Mouse (Mus musculus) lung, postnatal 25 days (tissue): ENCODE data around the gene Lrrc26.

ENCODE experiments used
- DNase-seq: peaks from one replicate; pipeline ENCODE4 v3.0.0; 2022; ENCODE audit warnings: low spot score

Gene Lrrc26

DNA sequence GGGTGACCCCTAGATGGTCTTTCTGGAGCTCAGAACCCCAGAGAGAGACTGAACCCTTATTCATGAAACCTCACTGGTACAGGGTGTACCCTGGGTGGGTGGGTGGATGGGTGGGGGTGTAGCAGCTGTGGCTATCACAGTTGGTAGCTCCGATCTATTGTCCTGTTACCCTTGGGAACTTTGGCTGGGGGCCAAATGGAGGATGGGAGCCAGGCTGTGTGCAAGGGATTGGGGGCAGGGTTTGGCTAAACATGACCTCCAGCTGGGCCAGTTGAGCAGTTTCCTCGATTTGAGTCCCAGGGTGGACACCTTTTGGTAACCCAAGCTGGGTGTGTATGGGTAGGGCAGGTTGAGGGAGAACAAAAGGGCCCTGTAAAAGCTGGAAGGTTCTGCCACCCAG is 23.0 kb upstream of the Lrrc26 start:
- DNase-seq: no peak

DNA sequence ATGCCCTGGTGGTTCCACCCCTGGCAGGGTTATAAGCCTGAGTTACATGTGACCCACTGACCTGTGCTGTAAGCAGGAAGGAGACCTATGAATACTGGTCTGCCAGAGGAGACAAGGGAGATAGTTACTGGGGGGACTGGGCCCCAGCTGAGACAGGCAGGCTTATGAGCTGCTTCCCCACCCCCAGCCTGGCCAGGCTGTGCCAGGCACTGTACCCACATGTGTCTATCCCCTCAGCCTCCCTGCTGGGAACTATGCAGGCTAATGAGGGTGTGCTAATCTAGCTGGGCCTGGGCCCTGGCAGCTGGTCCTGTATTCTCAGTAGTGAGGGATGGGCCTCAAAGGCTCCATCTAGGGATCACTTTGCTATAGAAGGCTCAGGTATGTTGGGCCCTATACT is 22.5 kb upstream of the Lrrc26 start:
- no peak for DNase-seq

DNA sequence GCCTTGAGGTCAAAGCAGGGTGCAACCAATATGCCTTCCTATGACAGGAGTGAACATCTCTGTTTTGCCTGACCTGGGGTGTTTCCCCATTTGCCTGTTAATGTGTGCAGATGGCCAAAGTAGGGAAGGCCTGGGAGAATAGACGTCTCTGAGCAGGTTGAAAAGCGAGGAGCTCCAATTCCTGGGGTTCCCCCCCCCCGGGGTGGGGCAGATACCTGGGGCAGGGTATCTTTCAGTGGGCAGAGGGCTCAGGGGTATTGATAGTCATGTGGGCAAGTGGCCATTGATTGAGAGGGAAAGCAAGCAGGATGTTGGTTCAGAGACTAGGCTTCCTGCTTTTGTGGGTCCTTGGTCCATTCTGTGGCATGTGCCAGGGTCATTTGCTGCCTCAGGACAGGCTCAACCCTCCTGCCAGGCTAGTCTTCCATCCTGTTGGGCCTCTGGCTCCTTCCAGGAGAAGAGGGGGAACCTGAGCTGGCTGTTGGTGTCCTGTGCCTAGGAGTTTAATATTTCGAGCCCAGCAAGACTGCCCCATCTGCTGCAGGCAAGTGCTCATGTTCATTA is 21.9 kb upstream of the Lrrc26 start:
- no peak for DNase-seq

DNA sequence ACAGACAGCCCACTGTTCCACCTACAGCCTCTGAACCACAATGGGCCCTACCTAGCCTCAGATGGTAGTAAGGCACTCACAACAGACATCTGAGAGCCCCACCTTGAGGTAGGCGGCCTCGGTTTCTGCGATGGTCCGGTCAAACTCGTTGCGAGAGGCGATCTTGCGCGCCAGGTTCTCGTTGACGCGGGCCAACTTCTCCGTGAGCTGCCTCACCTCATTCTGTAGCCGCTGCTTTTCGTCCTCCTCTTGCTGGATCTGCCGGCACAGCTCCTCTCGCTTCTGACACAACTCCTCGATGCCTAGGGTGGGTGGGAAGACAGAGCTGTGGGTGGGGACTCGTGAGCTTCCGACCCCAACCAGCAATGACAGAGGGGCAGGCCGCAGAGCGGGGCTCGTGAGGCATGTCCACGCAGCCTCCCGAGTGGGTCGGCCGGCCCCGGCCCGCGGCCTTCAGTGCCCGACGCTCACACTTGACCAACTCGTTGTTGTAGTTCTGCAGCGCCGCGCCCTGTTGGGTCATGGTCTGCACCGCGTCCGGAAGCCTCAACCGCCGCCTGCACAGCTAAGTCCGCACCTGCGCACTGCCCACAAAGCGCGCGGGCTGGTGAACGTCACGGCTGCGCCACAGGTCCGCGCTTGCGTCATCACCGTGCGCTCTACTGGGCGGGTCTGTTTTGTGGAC is 17.7 kb upstream of the Lrrc26 start, which contains the start of the genes Ssna1 and Anapc2:
Gene Ssna1, minus strand, starts transcription at position 612 of the 685 bp plus-strand sequence.
Gene Anapc2, plus strand, starts transcription at position 652 of the 685 bp plus-strand sequence.
- DNase-seq: peak; percentile 97

DNA sequence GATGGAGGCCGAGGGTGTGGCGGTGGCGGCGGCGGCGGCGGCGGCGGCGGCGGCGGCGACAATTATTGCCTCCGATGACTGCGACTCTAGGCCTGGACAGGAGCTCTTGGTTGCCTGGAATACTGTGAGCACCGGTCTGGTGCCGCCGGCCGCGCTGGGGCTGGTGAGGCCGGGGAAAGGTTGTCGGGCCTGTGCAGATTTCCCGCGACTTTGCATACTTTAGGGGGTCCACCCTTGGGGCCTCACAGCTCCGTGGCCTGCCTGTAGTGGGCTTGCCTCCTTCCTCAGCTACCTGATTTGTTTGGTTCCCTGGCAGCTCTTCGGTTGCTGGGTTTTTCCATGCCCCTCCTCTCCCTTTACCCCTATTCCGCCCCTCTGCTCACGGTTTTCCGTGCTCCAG is 17.2 kb upstream of the Lrrc26 start:
- no peak for DNase-seq

DNA sequence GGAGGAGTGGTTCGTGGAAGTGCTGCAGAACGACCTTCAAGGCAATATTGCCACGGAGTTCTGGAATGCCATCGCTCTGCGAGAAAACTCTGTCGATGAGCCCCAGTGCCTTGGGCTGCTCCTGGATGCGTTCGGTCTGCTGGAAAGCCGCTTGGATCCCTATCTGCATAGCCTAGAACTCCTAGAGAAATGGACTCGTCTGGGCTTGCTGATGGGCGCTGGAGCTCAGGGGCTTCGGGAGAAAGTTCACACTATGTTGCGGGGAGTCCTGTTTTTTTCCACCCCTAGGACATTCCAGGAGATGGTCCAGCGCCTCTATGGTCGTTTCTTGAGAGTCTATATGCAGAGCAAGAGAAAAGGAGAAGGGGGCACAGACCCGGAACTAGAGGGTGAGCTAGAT is 16.7 kb upstream of the Lrrc26 start:
- no peak for DNase-seq

DNA sequence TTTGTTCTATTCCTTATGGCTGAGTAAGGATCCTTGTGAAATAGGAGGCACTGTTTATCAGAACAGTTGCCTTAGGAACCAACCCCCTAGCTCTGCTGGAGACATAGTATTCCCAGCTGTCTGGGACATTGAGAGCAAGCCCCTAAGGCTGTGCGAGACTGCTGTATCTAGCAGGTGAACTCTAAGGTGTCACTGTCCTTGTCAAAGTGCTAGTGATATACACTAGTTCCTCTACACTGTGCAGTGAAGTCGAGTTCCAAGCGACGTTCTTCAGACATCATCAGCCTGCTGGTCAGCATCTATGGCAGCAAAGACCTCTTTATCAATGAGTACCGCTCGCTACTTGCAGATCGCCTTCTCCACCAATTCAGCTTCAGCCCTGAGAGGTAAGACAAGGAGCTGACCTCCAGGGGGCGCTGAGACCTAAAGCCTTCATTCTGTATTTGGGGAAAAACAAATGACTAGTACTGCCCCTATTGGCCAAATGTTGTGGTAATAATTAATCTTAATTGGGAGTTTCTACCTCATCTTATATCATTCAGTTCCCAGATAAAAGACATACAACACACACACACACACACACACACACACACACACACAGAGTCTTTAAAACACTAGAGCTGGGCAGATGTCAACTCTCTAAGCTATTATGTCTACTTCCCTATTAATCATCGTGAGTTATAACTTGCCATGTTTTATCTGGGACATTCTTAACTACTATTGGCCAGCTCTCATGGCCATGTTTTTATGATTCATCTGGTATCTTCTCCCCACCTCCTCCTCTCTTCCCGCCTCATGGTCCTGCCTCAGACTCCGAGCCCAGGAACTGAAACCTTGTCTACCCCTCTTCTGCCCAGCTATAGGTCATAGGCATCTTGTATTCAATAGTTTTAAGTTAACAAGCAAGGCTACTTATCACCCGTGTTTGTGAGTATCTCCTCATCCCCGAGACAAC is 10.5 kb upstream of the Lrrc26 start:
- DNase-seq: peak; percentile 88

DNA sequence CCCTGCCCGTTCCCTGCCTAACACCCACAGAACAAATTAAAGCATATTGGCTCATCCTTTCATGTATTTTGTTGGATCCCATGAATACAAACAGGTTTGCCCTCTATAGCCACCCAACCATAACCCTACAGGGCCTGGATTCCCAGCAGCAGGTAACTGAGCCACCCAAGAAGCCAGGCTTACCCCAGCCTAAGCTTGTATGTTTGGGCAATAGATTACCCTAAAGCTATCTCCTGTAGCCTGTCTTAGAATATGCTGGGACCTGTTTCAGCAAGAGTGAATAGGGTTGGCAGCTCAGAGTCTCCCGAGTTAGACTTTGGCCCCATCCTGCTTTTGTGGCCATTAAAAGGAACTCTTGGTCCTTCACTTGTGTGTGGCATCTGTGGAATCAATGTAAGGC is 4.2 kb upstream of the Lrrc26 start:
- no peak for DNase-seq

DNA sequence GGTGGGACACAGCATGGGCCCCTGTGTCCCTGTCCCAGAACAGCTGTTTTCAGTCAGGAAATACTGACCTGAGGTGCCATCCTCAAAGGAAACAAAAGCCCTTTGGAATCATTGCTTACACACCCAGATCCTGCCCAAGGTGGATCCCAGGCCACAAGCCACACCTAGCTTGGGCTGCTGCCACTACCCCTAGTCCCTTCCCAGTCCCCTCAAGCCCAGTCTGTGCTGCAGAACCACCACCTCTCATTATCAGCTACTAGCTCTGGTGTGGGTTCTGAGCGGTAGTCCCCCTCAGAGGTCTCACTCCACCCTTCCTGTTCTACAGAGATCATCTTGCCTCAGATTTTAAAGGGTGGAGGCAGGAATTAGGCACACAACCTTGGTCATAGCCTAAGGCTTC is 3.4 kb upstream of the Lrrc26 start:
- DNase-seq: no peak

DNA sequence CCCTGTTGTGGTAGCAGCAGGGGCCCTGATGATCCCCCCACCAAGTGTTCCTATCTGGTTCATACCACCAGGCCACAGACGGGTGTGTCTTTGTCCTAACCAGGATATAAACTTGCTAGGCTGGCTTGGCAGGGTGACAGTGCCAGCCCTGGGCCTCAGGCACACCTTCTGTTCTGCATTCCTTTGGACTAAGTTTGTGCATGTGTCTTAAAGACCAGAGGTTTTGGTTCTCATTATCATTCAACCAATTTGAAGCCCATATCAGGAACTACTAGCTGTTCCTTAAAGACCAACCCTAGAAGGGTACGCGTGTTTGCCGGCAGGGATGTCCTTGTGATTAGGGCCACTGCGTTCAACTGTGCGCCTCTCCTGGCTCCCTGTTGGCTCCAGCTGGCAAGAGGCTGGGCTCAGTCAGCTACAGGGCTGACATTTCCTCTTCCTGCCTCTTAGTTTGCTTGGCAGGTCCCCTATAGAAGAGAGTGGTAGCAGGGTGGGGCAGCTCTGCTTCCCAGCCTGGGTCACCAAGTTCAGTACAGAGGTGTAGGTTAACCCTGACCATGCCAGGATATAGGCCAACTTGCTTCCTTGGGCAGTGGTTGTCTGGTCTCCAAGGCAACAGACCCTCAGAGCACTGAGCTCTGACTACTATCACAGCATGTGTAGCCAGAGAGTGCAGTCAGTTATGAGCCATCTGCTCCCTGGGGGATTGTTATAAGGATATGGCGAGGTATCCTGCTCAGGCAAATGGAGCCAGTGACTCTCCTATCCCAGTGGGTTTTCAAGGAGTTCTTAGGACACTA is 2.7 kb upstream of the Lrrc26 start:
- peak; percentile 76 for DNase-seq

DNA sequence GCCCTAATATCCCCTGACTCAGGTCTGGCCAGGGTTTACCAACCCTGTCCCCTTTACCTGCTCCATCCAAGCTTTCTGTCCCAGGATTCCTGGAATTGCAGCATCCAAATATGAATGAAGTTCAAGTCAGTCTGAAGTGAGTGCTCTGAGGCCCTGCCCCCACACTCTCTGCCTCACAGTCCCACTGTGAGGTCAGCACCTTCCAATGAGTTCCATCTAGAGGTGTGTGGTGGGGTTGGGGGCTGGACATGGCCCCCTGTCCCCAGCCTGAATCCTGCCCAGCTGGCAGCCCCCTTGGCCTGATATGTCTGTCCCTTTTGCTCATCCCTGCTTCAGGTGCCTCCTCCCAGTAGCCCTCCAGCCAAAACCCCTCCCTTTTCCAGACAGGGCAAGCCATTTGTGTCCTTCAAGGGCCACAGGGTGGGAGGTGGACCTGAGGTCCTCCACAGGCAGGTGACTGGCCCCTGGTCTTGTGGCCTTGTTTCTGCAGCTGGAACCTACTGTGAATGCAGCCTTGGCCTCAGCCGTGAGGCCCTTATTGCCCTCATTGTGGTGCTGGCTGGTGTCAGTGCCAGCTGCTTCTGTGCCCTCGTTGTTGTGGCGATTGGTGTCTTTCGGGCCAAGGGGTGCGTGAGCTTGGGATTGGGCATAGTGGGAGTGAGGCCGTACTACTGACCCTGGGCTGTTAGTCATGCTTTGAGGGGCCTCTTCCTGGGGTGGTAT is 1.6 kb upstream of the Lrrc26 start, which contains the start of gene Tmem210:
Gene Tmem210, plus strand, starts transcription at position 219 of the 723 bp plus-strand sequence.
- DNase-seq: no peak

DNA sequence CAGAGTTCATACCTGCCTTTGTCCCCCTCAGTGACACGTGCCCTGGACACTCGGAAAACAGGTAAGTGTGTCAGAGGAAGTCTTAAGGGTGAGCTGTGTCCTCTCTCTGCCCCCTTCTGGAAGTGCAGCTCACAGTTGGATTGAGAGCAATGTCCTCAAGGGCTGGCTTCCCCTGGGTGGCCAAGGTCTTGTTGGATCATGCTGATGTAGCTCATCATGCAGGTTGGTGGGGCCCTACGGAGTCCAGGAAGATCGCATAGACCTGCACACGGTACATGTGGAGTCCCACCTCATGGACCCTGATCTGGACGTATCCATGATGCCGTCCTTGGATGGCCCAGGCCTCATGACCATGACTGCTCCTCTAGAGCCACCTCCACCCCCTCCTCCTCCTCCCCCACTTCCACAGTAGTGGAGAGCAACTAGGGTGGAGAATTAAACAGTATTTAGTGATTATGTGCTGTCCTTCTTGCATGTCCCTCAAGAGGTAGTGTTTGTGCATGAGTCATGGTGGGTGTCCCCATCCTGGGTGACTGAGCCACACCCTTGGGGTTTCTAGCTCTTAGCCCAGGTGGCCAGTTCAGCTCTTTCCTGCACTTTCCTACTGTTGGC is 875 bp upstream of the Lrrc26 start:
- no peak for DNase-seq

DNA sequence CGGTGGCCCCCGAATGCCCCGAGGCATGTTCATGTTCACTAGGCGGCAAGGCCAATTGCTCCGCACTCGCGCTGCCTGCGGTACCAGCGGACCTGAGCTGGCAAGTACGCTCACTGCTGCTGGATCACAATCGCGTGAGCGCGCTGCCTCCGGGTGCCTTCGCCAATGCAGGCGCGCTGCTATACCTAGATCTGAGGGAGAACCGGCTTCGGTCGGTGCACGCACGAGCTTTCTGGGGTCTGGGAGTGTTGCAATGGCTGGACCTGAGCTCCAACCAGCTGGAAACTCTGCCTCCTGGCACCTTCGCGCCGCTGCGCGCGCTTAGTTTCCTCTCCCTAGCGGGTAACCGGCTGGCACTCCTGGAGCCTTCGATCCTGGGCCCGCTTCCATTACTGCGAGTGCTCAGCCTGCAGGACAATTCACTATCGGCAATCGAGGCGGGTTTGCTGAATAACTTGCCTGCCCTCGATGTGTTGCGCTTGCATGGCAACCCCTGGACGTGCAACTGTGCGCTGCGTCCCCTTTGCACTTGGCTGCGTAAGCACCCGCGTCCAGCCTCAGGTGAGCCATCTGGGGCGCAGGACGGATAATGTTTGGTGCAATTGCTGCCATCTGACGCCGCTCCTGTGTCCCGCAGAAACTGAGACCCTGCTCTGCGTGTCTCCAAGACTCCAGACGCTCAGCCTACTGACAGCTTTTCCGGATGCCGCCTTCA is 543 bp downstream of the Lrrc26 start:
- no peak for DNase-seq

DNA sequence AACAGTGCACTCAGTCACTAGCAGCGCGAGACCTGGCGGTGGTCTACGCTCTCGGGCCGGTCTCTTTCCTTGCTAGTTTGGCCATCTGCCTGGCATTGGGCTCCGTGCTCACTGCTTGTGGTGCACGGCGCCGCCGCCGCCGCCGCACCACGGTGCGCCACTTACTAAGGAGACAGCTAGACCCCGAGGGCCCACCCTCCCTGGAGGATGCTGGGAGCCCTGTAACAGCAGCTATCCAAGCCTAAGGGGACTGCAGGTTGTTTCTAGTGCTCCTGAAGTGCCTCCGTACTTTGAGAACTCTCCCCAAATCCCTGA is 1.1 kb downstream of the Lrrc26 start:
- no peak for DNase-seq

DNA sequence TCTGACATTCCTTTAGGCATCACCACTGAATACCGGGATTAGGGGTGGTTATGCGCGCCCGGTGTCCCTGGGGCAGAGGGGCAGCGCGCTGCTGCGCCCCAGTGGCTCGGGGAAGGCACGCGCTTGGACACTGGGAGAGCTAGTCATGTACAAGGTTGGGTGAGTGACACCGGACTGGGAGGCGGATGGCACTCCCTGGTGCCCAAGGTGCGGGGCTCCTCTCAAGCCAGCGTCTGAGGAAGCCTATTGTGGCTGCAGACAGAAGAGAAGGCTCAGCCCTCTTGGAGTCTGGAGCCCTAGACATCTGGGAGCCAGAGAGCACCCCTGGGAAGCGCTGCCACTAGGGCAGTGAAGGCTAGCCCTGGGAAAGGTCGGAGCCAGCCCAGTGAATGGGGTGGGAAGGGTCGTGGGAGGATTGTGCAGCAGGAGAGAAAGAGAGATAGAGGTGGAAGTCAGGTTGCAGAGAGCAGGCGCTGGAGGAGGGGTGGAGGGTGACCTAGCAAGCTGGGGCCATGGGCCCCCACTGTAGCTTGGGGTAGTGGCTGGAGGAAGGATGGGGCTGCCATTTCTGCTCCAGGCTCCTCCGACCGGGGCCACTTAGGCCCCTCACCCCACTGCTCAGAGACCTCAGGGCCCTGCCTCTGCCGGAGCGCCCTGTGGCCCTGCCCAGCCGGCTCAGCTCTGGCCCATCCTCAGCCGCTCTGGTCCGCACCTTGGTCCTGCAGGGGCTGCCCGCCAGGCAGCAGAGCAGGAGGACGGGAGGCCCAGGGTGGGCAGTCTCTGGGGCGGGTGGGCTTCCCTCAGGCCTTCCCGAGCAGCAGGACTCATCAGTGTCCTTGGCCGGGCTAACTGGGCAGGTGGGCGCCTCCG is 1.7 kb downstream of the Lrrc26 start:
- DNase-seq: no peak

DNA sequence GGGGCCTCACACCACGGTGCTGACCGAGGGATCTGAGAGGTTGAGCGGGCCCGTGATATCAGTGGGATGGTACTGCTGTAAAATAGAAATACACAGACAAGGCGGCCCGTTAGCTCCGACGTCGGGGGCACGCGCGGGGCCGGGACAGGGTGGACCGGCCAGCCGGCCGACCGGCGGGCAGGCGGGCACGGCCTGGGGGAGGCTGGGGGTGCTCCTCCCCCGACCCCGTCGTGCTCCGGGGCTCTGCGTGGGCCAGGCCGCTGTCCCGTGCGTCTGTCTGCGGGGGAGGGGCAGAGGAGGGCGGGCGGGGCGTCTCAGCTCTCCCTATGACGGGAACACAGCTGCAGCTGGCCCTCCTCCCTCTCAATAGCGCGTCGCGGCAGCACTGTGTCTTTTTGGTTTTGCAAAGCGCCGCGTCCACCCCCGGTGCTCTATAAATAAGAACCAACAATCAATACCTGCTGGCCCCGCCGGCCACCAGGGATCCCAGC is 2.4 kb downstream of the Lrrc26 start:
- no peak for DNase-seq

DNA sequence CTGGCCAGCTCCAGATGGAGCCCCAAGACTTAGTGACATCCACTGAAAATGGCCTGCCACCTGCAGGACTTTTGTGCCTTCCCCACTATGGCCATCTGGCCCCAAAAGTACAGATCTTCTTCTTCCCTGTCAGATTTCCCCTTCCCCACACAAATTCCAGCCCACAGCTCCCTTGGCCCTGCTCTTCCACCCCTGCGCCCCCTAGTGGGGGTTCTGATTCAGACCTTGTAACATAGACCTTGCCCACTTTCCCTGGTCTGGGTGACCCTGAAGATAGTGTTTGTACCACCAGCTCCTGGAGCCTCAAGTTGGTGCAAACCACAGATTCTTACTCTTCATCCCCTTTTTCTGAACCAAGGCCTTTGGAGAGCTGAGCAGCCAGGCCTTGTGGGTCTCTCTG is 3.1 kb downstream of the Lrrc26 start:
- peak; percentile 73 for DNase-seq

DNA sequence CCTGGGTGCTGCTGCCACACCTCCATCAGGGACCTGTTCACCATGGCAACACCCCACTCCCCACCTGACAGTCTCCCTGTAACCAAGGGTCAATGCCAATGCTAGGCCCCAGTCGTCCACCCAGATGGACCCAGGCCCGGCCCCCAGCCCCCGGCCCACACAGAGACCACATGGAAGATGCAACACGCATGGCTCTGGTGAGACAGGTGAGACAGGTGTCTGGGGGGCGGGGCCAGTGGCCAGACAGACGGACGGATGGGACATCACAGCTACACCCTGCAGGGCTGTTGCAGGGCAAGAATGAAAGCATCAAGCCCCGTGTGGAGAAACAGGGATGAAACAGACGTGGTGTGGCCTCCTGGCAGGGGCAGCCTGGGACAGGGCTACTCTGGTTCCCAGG is 4.0 kb downstream of the Lrrc26 start:
- DNase-seq: no peak

DNA sequence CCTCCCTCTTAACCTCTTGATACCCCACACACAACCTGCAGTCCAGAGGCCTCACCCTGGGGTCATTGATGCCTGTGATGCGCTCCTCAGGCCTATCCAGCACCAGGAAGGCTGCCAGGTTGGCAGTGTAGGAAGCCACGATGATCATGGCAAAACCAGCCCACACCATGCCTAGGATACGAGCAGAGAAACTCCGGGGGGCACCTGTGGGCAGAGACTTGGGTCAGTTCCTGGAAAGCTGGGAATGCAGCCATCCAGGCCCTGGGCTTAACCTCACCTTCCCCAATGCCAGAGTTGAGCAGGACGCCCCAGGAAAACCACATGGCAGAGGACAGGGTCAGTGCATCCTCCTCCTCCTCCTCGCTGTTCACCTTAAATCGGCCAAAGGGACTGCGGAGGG is 7.4 kb downstream of the Lrrc26 start:
- DNase-seq: no peak
